Mouse (Mus musculus): ENCODE data around the gene Sec24a. TPM values are rescaled to one million over a fixed set of nuclear protein-coding genes. Genes with fewer than 3 reads are reported as not detected.

Sec24a gene
- polyA plus RNA-seq, 1 experiment, result 6.9 TPM

DNA sequence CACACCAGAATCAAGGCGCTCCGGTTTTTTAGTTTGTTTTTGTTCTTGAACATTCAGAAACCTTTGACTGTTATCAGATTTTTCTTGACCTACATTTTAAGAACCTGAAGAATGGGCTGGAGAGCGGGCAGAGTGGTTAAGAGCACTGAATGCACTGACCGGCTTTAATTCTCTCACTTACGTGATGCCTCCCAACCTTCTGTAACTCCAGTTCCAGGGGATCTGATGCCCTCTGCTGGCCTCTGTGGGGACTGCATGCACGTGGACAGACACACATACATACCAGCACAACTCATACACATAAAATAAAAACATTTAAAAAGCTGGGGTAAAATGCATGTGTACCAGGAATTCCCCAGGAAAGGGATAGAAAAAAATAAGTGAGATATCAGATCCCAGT, 22.5 kb upstream of the Sec24a start:
- Histone ChIP-seq H3K36me3 (ENCODE audit: control insufficient read depth, insufficient read depth) (peaks cover 45% of the 10 kb centered on the region), H3K79me2 (ENCODE audit: control insufficient read depth, insufficient read depth) (no peaks in the 10 kb centered on the region), H3ac (ENCODE audit: control insufficient read depth, insufficient read length) (no peak overlapping the region), H3K4me2 (ENCODE audit: low read depth) (no peak overlapping the region), H3K4me3 (no peak overlapping the region), H3K27me3 (ENCODE audit: control insufficient read depth, insufficient read depth, insufficient read length) (no peaks in the 10 kb centered on the region)
- TF ChIP-seq TCF3 (IDR thresholded peaks at IDR 0.05; ENCODE audit: insufficient read length, low read depth) (no peak), POLR2A (IDR thresholded peaks at IDR 0.05; ENCODE audit: insufficient read length, low read depth) (no peak), SRF (IDR thresholded peaks at IDR 0.05; ENCODE audit: control insufficient read depth, insufficient read length, low read depth) (no peak), POLR2AphosphoS2 (IDR thresholded peaks at IDR 0.05; ENCODE audit: insufficient read length, low read depth) (no peak), MYOD1 (IDR thresholded peaks at IDR 0.05; ENCODE audit: control insufficient read depth in 1 of 3, insufficient read length in 2 of 3, low read depth in 2 of 3) (no peak)

DNA sequence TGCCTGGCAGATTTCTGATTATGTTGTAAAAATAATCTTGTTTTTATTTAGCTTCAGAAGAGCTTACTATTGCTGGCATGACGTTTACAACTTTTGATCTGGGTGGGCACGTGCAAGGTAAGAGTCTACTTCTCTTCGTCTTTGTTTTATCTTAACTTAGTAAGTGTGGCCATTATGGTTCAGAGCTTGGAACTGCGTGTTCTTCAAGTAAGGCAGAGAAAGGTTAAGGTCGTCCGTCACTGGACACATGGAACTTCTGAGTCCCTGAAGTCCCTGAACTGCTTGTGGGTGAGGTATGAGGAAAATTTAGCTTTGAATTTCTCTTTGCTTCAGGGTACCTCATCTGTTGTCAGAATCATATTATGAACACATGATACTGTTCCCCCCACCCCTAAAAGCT, 19.3 kb upstream of the Sec24a start:
- no peaks in the 10 kb centered on the region for H3K79me2 ChIP-seq (ENCODE audit: control insufficient read depth, insufficient read depth)
- no peak overlapping the region for H3K4me2 ChIP-seq (ENCODE audit: low read depth)
- no peak overlapping the region for H3ac ChIP-seq (ENCODE audit: control insufficient read depth, insufficient read length)
- H3K36me3 ChIP-seq (ENCODE audit: control insufficient read depth, insufficient read depth), result peaks cover 30% of the 10 kb centered on the region
- no peak overlapping the region for H3K4me3 ChIP-seq
- TF ChIP-seq MYOD1 (IDR thresholded peaks at IDR 0.05; ENCODE audit: control insufficient read depth in 1 of 3, insufficient read length in 2 of 3, low read depth in 2 of 3) (no peak), TCF3 (IDR thresholded peaks at IDR 0.05; ENCODE audit: insufficient read length, low read depth) (no peak), POLR2AphosphoS2 (IDR thresholded peaks at IDR 0.05; ENCODE audit: insufficient read length, low read depth) (no peak), SRF (IDR thresholded peaks at IDR 0.05; ENCODE audit: control insufficient read depth, insufficient read length, low read depth) (no peak), TCF12 (IDR thresholded peaks at IDR 0.05; ENCODE audit: insufficient read depth, poor library complexity, severe bottlenecking) (no peak), REST (IDR thresholded peaks at IDR 0.05; ENCODE audit: insufficient read depth, insufficient read length) (no peak)
- H3K27me3 ChIP-seq (ENCODE audit: control insufficient read depth, insufficient read depth, insufficient read length), result no peaks in the 10 kb centered on the region

DNA sequence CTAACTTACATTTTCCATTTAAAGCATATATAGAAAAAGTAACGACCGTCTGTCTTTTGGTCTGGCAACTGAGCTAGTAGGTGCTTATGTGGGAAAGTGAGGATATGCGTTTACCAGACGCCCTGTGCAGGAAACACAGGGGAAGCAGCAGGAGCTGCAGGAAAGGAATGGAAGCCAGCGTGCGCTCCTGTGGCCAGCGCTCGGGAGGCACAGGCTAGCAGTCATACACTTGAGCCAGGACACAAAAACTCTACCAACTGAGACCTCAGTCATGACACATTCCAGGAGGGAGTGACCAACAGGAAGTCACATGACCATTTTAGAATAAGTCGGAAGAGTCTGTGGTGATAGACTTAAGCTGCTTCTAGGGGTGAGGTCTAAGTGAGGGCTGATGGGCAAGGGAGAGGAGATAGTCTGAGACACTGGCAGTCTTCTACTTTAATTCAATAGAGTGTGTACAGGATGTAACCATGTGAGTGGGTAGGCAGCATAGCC, 17.4 kb upstream of the Sec24a start:
- no peak for TF ChIP-seq E2F4 (IDR thresholded peaks at IDR 0.05; ENCODE audit: insufficient read depth)
- no peak for TF ChIP-seq POLR2AphosphoS2 (IDR thresholded peaks at IDR 0.05; ENCODE audit: insufficient read length, low read depth)
- TF ChIP-seq REST (IDR thresholded peaks at IDR 0.05; ENCODE audit: insufficient read depth, insufficient read length), result no peak
- H3K4me3 ChIP-seq, result no peak overlapping the region
- no peaks in the 10 kb centered on the region for H3K27me3 ChIP-seq (ENCODE audit: control insufficient read depth, insufficient read depth, insufficient read length)
- no peaks in the 10 kb centered on the region for H3K79me2 ChIP-seq (ENCODE audit: control insufficient read depth, insufficient read depth)
- no peak overlapping the region for H3ac ChIP-seq (ENCODE audit: control insufficient read depth, insufficient read length)
- no peak overlapping the region for H3K4me2 ChIP-seq (ENCODE audit: low read depth)
- peaks cover 38% of the 10 kb centered on the region for H3K36me3 ChIP-seq (ENCODE audit: control insufficient read depth, insufficient read depth)

DNA sequence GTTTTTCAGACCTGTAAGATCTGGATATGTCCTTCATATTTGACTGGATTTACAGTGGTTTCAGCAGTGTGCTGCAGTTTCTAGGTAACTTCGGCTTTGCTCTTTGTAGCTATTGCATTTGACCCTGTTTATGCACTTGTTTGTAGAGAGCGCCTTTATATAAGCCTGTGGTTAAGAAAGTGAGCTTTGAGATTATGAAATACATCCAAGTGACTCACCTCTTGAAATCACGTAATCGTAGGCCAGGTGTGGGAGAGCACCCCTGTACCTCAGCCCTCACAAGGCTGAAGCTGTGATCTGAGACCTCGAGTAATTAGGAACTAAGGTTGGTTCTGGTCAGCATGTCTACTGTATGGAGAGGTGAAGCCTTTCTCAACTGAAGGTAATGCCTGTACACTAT, 14.0 kb upstream of the Sec24a start:
- peaks cover 30% of the 10 kb centered on the region for H3K36me3 ChIP-seq (ENCODE audit: control insufficient read depth, insufficient read depth)
- TF ChIP-seq TCF3 (IDR thresholded peaks at IDR 0.05; ENCODE audit: insufficient read length, low read depth), result no peak
- no peak for TF ChIP-seq POLR2AphosphoS2 (IDR thresholded peaks at IDR 0.05; ENCODE audit: insufficient read length, low read depth)
- no peak for TF ChIP-seq POLR2A (IDR thresholded peaks at IDR 0.05; ENCODE audit: insufficient read length, low read depth)
- no peak for TF ChIP-seq USF1 (IDR thresholded peaks at IDR 0.05; ENCODE audit: low read depth)
- H3K4me2 ChIP-seq (ENCODE audit: low read depth), result no peak overlapping the region
- no peak overlapping the region for H3ac ChIP-seq (ENCODE audit: control insufficient read depth, insufficient read length)
- H3K27me3 ChIP-seq (ENCODE audit: control insufficient read depth, insufficient read depth, insufficient read length), result no peaks in the 10 kb centered on the region
- no peak overlapping the region for H3K4me3 ChIP-seq
- peaks cover 26% of the 10 kb centered on the region for H3K79me2 ChIP-seq (ENCODE audit: control insufficient read depth, insufficient read depth)

DNA sequence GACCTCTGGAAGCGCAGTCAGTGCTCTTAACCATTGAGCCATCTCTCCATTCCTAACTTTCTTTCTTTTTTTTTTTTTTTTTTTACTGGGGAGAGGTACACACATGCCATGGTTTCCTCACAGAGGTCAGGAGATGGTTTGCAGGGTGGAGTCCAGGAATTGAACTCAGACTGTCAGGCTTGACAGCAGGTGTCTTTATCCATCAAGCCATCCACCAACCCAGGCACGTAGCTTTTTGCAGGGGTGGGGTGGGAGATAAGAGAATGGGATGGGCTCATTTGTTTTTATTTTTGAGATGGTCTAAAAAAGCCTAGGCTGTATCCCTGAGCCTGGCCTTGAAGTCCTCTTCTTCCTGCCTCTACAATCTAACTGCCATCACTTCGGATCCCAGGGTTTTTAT, 12.1 kb upstream of the Sec24a start:
- Histone ChIP-seq H3K4me2 (ENCODE audit: low read depth) (no peak overlapping the region), H3K27me3 (ENCODE audit: control insufficient read depth, insufficient read depth, insufficient read length) (no peaks in the 10 kb centered on the region), H3K4me3 (no peak overlapping the region), H3K36me3 (ENCODE audit: control insufficient read depth, insufficient read depth) (peaks cover 11% of the 10 kb centered on the region), H3ac (ENCODE audit: control insufficient read depth, insufficient read length) (no peak overlapping the region), H3K79me2 (ENCODE audit: control insufficient read depth, insufficient read depth) (peaks cover 45% of the 10 kb centered on the region)
- TF ChIP-seq E2F4 (IDR thresholded peaks at IDR 0.05; ENCODE audit: insufficient read depth), result no peak
- no peak for TF ChIP-seq MYOG (IDR thresholded peaks at IDR 0.05; ENCODE audit: control insufficient read depth in 1 of 3, insufficient read depth in 1 of 3, insufficient read length in 2 of 3, low read depth in 2 of 3)
- no peak for TF ChIP-seq MYOD1 (IDR thresholded peaks at IDR 0.05; ENCODE audit: control insufficient read depth in 1 of 3, insufficient read length in 2 of 3, low read depth in 2 of 3)
- no peak for TF ChIP-seq TCF12 (IDR thresholded peaks at IDR 0.05; ENCODE audit: insufficient read depth, poor library complexity, severe bottlenecking)
- no peak for TF ChIP-seq POLR2AphosphoS2 (IDR thresholded peaks at IDR 0.05; ENCODE audit: insufficient read length, low read depth)
- no peak for TF ChIP-seq USF1 (IDR thresholded peaks at IDR 0.05; ENCODE audit: low read depth)
- no peak for TF ChIP-seq TCF3 (IDR thresholded peaks at IDR 0.05; ENCODE audit: insufficient read length, low read depth)

DNA sequence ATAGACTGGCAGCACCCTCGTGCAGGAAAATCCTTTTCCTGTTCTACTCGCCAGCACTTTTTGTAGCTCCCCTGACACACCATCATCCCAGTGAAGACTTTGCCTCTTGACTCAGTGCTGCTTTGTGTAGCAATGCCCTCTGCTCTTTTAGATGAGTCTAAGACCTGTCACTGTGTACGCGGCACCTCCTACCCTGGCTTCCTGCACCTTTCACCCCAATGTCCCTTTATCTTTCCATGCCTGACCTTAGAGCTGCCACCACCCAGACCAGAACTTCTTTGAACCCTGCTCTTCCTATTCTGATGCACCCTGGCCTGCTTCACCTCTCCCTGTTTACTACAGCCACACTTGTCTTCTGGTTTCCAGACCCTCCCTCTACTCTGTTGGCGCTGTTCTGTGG, 4.9 kb upstream of the Sec24a start:
- no peak for TF ChIP-seq MYOD1 (IDR thresholded peaks at IDR 0.05; ENCODE audit: control insufficient read depth in 1 of 3, insufficient read length in 2 of 3, low read depth in 2 of 3)
- no peak for TF ChIP-seq POLR2AphosphoS2 (IDR thresholded peaks at IDR 0.05; ENCODE audit: insufficient read length, low read depth)
- no peak for TF ChIP-seq MAX (IDR thresholded peaks at IDR 0.05; ENCODE audit: low read depth)
- no peak for TF ChIP-seq SRF (IDR thresholded peaks at IDR 0.05; ENCODE audit: control insufficient read depth, insufficient read length, low read depth)
- TF ChIP-seq USF1 (IDR thresholded peaks at IDR 0.05; ENCODE audit: low read depth), result no peak
- TF ChIP-seq E2F4 (IDR thresholded peaks at IDR 0.05; ENCODE audit: insufficient read depth), result no peak
- TF ChIP-seq REST (IDR thresholded peaks at IDR 0.05; ENCODE audit: insufficient read depth, insufficient read length), result no peak
- TF ChIP-seq TCF12 (IDR thresholded peaks at IDR 0.05; ENCODE audit: insufficient read depth, poor library complexity, severe bottlenecking), result no peak
- no peaks in the 10 kb centered on the region for H3K36me3 ChIP-seq (ENCODE audit: control insufficient read depth, insufficient read depth)
- peaks cover 96% of the 10 kb centered on the region for H3K79me2 ChIP-seq (ENCODE audit: control insufficient read depth, insufficient read depth)
- H3ac ChIP-seq (ENCODE audit: control insufficient read depth, insufficient read length), result no peak overlapping the region
- H3K4me3 ChIP-seq, result no peak overlapping the region
- H3K4me2 ChIP-seq (ENCODE audit: low read depth), result no peak overlapping the region
- H3K27me3 ChIP-seq (ENCODE audit: control insufficient read depth, insufficient read depth, insufficient read length), result no peaks in the 10 kb centered on the region
